Mouse (Mus musculus): Measurements from ENCODE around the gene Trim24. TPM values are rescaled to one million over a fixed set of nuclear protein-coding genes. Genes with fewer than 3 reads are reported as not detected.
A peak's percentile ranks its signal among the peaks of the same experiment; 100 is the strongest.
"Not testable (repeated sequence)": the region's sequence is repeated elsewhere in the genome, so short reads cannot be mapped to it uniquely, and the experiment has no call there.

Gene Trim24
- polyA plus RNA-seq (2012; rRNA removed) = 6.8 and 8.3 TPM in 2 replicates
- polyA plus RNA-seq (2014; fragmentation: Nextera tagmentation; extraction: Ambion mirVana) = 4.9 and 5.4 TPM in 2 replicates

- Histone ChIP-seq H3K4me2 (ENCODE audit: low read depth) (peak within 1 kb of the TSS; percentile 78), H3K4me1 (replicated peaks; ENCODE audit: control insufficient read depth in 2 of 2, insufficient read depth in 2 of 2, low read length in 1 of 2) (peaks cover 2 to 3% of the 10 kb centered on the region in 2 experiments; a peak in 3 of 4 replicates), H3K9me3 (ENCODE audit: control insufficient read depth, low read length) (peaks cover 14% of the 10 kb centered on the region), H3K36me3 (replicated peaks; ENCODE audit: control insufficient read depth, insufficient read depth, low read depth) (no peaks in the 10 kb centered on the region), H3K27me3 (ENCODE audit: control insufficient read depth, insufficient read depth, low read length) (no peaks in the 10 kb centered on the region), H3K9ac (replicated peaks) (peak within 1 kb of the TSS; percentile 81), H3K4me3 (ENCODE audit: insufficient read depth in 1 of 2, low read depth in 2 of 2, low read length in 2 of 2) (peak within 1 kb of the TSS; percentile 68 to 83), H3K27ac (peak within 1 kb of the TSS; percentile 66)
- TF ChIP-seq CTCF (IDR thresholded peaks at IDR 0.05; ENCODE audit: low read depth) = peak; percentile 23; the same call in 1 of the 2 replicates
- TF ChIP-seq EP300 (IDR thresholded peaks at IDR 0.05; ENCODE audit: low read depth) = no peak
- peak; percentile 93 to 95 (median 93) for DNase-seq (ENCODE audit: low read depth in 3 of 3, low spot score in 3 of 3)
- ATAC-seq (ENCODE audit: insufficient read depth) = peak; percentile 97
- under 1% methylated on average over 72 of the region's 89 CpGs for whole genome bisulfite sequencing (ENCODE audit: insufficient replicate concordance)
Observed at GRCm38 (mm10) chr6:37870245-37871136, at the start of gene Trim24. Gene Trim24 (plus strand): TSS chr6:37870811.

GRCm38 (mm10) chr6:37821531-37822051 lies 49.0 kb upstream of the Trim24 start:
- H3K9ac ChIP-seq (replicated peaks) = no peak overlapping the region
- H3K9me3 ChIP-seq (ENCODE audit: control insufficient read depth, low read length) = no peaks in the 10 kb centered on the region
- H3K27me3 ChIP-seq (ENCODE audit: control insufficient read depth, insufficient read depth, low read length) = no peaks in the 10 kb centered on the region
- WGBS (ENCODE audit: insufficient replicate concordance) = 62% methylated on average over 6 of the region's 6 CpGs
- no peak overlapping the region for H3K27ac ChIP-seq
- no peak for DNase-seq (ENCODE audit: low read depth in 3 of 3, low spot score in 3 of 3)
- no peaks in the 10 kb centered on the region for H3K4me1 ChIP-seq (replicated peaks; ENCODE audit: control insufficient read depth in 2 of 2, insufficient read depth in 2 of 2, low read length in 1 of 2)
- no peaks in the 10 kb centered on the region for H3K36me3 ChIP-seq (replicated peaks; ENCODE audit: control insufficient read depth, insufficient read depth, low read depth)
- TF ChIP-seq CTCF (IDR thresholded peaks at IDR 0.05; ENCODE audit: low read depth) = no peak
- no peak for TF ChIP-seq EP300 (IDR thresholded peaks at IDR 0.05; ENCODE audit: low read depth)
- H3K4me3 ChIP-seq (ENCODE audit: insufficient read depth in 1 of 2, low read depth in 2 of 2, low read length in 2 of 2) = no peak overlapping the region
- no peak for ATAC-seq (ENCODE audit: insufficient read depth)
- no peak overlapping the region for H3K4me2 ChIP-seq (ENCODE audit: low read depth)

GRCm38 (mm10) chr6:37822390-37822789 lies 48.2 kb upstream of the Trim24 start:
- Histone ChIP-seq H3K27ac (no peak overlapping the region), H3K4me3 (ENCODE audit: insufficient read depth in 1 of 2, low read depth in 2 of 2, low read length in 2 of 2) (no peak overlapping the region), H3K4me2 (ENCODE audit: low read depth) (no peak overlapping the region), H3K27me3 (ENCODE audit: control insufficient read depth, insufficient read depth, low read length) (no peaks in the 10 kb centered on the region), H3K9ac (replicated peaks) (no peak overlapping the region), H3K36me3 (replicated peaks; ENCODE audit: control insufficient read depth, insufficient read depth, low read depth) (no peaks in the 10 kb centered on the region), H3K9me3 (ENCODE audit: control insufficient read depth, low read length) (no peaks in the 10 kb centered on the region), H3K4me1 (replicated peaks; ENCODE audit: control insufficient read depth in 2 of 2, insufficient read depth in 2 of 2, low read length in 1 of 2) (no peaks in the 10 kb centered on the region)
- ATAC-seq (ENCODE audit: insufficient read depth) (no peak), DNase-seq (ENCODE audit: low read depth in 3 of 3, low spot score in 3 of 3) (no peak)
- no peak for TF ChIP-seq EP300 (IDR thresholded peaks at IDR 0.05; ENCODE audit: low read depth)
- TF ChIP-seq CTCF (IDR thresholded peaks at IDR 0.05; ENCODE audit: low read depth) = no peak
- 79% methylated on average over 2 of the region's 2 CpGs for WGBS (ENCODE audit: insufficient replicate concordance)

- Histone ChIP-seq H3K4me1 (replicated peaks; ENCODE audit: control insufficient read depth in 2 of 2, insufficient read depth in 2 of 2, low read length in 1 of 2) (no peaks in the 10 kb centered on the region), H3K9ac (replicated peaks) (no peak overlapping the region), H3K36me3 (replicated peaks; ENCODE audit: control insufficient read depth, insufficient read depth, low read depth) (no peaks in the 10 kb centered on the region), H3K4me2 (ENCODE audit: low read depth) (no peak overlapping the region), H3K4me3 (ENCODE audit: insufficient read depth in 1 of 2, low read depth in 2 of 2, low read length in 2 of 2) (no peak overlapping the region), H3K9me3 (ENCODE audit: control insufficient read depth, low read length) (no peaks in the 10 kb centered on the region), H3K27me3 (ENCODE audit: control insufficient read depth, insufficient read depth, low read length) (no peaks in the 10 kb centered on the region), H3K27ac (no peak overlapping the region)
- ATAC-seq (ENCODE audit: insufficient read depth) = no peak
- DNase-seq (ENCODE audit: low read depth in 3 of 3, low spot score in 3 of 3) = no peak
- WGBS (ENCODE audit: insufficient replicate concordance) = 35% methylated on average over 4 of the region's 4 CpGs
- TF ChIP-seq EP300 (IDR thresholded peaks at IDR 0.05; ENCODE audit: low read depth) (no peak), CTCF (IDR thresholded peaks at IDR 0.05; ENCODE audit: low read depth) (no peak)
Observed at GRCm38 (mm10) chr6:37823731-37824130, 46.9 kb upstream of the Trim24 start.

GRCm38 (mm10) chr6:37825331-37826115 lies 45.1 kb upstream of the Trim24 start:
- not testable (repeated sequence) for H3K36me3 ChIP-seq (replicated peaks; ENCODE audit: control insufficient read depth, insufficient read depth, low read depth); H3K27me3 ChIP-seq (ENCODE audit: control insufficient read depth, insufficient read depth, low read length); H3K4me2 ChIP-seq (ENCODE audit: low read depth); ATAC-seq (ENCODE audit: insufficient read depth); H3K9me3 ChIP-seq (ENCODE audit: control insufficient read depth, low read length); H3K9ac ChIP-seq (replicated peaks); H3K4me3 ChIP-seq (ENCODE audit: insufficient read depth in 1 of 2, low read depth in 2 of 2, low read length in 2 of 2); DNase-seq (ENCODE audit: low read depth in 3 of 3, low spot score in 3 of 3); H3K4me1 ChIP-seq (replicated peaks; ENCODE audit: control insufficient read depth in 2 of 2, insufficient read depth in 2 of 2, low read length in 1 of 2); H3K27ac ChIP-seq
- 75% methylated on average over 7 of the region's 7 CpGs for WGBS (ENCODE audit: insufficient replicate concordance)
